Mouse (Mus musculus): ENCODE results near the gene Olfr1057. TPM values are rescaled to one million over a fixed set of nuclear protein-coding genes. Genes with fewer than 3 reads are reported as not detected.
"Not testable (repeated sequence)": the region's sequence is repeated elsewhere in the genome, so short reads cannot be mapped to it uniquely, and the experiment has no call there.

Olfr1057 gene
- polyA plus RNA-seq (2012; rRNA removed), result not detected in 2 replicates

DNA sequence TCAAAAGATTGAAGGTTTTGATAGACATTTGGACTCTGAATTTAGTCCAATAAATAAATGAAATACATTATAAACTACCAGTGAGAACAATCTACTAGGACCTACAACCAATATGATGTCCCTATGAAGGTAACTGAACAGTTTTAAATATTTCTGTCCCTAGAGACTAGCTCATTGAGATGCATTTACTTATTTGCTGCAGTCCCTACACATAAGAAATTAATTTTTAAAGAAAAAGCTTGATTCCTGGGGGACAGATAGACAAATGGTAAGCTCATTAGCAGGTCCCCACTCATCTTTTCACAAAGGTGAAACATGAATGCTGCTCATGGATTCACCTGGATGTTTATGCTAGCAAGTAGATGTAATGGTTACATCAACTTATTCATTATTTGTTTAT, at the start of gene Olfr1057:
Gene Olfr1057 (minus strand): TSS at position 101 of the 400 bp plus-strand sequence.
- no peak for DNase-seq (ENCODE audit: low read depth)

- DNase-seq (ENCODE audit: low read depth), result not testable (repeated sequence)
Measured at GRCm38 (mm10) chr2:86426649-86427048, 48.5 kb upstream of the Olfr1057 start, which contains the start of gene Olfr1062. TSS of gene Olfr1062 (minus strand) at chr2:86426749.

DNA sequence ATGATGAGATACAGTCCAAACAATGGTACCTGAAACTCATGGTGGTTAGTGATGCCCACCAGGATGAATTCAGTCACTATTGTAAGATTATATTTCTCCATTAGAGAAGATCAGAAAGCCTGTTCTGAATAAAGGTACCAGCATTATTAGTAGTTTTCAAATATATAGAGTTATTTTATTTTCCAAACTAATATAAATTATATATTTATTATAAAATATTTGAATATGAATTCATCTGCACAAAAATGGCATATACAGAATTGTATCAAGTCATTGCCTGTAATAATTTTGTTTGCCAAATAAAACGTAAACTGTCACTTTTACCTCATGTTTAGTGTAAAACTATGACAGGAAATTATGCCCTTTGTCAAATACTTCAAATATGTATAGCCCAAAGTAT, 35.8 kb upstream of the Olfr1057 start, which contains the start of gene Olfr1061:
Gene Olfr1061 (minus strand): TSS at position 101 of the 400 bp plus-strand sequence.
- DNase-seq (ENCODE audit: low read depth), result no peak

GRCm38 (mm10) chr2:86395114-86395513, 16.9 kb upstream of the Olfr1057 start:
- DNase-seq (ENCODE audit: low read depth), result no peak

- not testable (repeated sequence) for DNase-seq (ENCODE audit: low read depth)
Measured at GRCm38 (mm10) chr2:86388461-86388860, 10.3 kb upstream of the Olfr1057 start, which contains the start of gene Olfr1058. TSS of gene Olfr1058 (minus strand) at chr2:86388561.

DNA sequence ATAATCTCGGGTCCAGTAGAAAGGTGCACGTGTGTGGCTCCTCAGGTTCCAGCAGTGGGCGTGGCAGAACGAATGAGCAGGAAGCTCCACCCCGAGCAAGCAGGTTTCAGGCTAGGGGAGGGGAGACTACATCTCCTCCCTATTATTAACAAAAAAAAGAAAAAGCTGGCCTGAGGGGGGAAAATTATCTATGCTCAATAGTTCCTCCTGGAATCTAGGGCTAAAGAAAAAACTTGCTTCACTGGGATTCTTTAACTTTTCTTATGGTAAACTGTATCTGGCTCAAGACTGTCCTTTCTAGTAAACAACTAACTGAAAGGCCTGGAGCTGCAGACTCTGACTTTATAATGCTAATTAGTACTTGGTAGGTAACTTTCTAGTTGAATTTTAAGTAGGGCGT, 11.9 kb downstream of the Olfr1057 start:
- not testable (repeated sequence) for DNase-seq (ENCODE audit: low read depth)

DNA sequence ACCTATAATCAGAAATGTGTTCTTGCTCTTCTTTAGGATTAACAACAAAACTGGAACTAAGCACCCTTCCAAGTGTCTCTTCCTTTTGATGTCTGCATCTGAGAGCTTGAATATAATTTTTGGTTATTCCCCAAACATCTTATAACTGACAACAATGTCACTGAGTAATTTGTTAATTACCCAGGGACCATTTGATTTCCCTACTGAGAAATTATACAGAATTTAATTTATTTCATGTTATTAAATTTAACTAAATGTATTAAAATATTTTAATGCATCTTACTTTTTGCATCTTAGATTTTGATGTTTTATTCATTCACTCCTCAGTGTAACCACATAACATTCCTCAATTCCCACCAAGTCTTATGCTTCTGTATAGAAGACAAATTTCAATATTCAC, 15.8 kb downstream of the Olfr1057 start, which contains the start of gene Olfr1056:
Gene Olfr1056 (minus strand): TSS at position 101 of the 400 bp plus-strand sequence.
- DNase-seq (ENCODE audit: low read depth), result no peak

DNA sequence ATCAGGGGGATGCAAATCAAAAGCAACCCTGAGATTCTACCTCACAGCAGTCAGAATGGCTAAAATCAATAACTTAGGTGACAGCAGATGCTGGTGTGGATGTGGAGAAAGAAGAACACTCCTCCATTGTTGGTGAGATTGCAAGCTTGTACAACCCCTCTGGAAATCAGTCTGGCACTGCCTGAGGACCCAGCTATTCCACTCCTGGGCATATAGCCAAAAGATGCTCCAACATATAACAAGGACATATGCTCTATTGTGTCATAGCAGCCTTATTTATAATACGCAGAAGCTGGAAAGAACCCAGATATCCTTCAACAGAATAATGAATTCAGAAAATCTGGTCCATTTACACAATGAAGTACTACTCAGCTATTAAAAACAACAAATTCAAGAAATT, 26.4 kb downstream of the Olfr1057 start:
- DNase-seq (ENCODE audit: low read depth), result not testable (repeated sequence)

DNA sequence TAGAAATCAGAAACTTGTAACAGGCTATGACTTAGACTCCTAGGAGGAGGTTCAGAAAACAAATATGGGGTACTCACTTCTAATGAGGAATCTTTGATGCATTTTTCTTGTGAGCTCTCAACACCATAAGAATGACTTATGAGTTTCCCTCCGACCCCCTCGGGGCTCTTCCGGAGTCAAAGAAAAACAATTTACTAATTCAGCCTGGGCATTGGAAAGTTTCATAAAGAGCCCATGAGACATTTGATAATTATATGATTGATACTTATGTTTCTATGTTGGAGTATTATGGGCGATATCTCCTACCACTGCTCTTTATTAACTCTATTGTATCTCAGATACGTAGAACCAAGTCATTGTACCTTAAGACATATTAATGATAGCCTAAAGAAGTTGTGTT, 28.0 kb downstream of the Olfr1057 start, which contains the start of gene Olfr1055:
Gene Olfr1055 (minus strand): TSS at position 101 of the 400 bp plus-strand sequence.
- DNase-seq (ENCODE audit: low read depth), result no peak

DNA sequence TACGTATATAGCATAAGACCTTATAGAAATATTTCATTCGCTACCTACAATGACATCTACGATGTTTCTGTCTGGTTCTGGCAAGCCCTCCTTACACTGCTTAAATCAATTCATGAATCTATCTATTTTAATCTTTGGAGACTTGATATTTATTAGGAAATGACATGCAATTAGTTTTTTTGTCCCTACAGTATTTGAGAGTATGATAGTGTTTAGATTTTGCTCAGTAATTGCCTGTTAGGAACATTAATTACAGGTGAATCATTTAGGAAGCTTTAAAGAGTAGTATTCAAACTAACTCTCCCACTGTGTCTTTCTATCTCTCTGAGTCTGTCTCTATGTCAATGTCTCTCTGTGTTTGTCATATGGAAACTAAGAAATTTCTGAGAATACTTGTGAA, 42.9 kb downstream of the Olfr1057 start, which contains the start of gene Olfr1054:
Gene Olfr1054 (minus strand): TSS at position 101 of the 400 bp plus-strand sequence.
- DNase-seq (ENCODE audit: low read depth), result no peak

Other genes with a start within 250 kb of the Olfr1057 start
- gene Olfr1039, start 242.5 kb downstream of the Olfr1057 start, polyA plus RNA-seq (2012; rRNA removed), result 0.03 TPM in 1 of 2 replicates, not detected in the other
- not detected in 2 replicates for gene Olfr1040, start 231.7 kb downstream of the Olfr1057 start, polyA plus RNA-seq (2012; rRNA removed)
- not detected in 2 replicates for gene Olfr1042, start 216.6 kb downstream of the Olfr1057 start, polyA plus RNA-seq (2012; rRNA removed)
- gene Olfr1043, start 210.9 kb downstream of the Olfr1057 start, polyA plus RNA-seq (2012; rRNA removed), result not detected in 2 replicates
- not detected in 2 replicates for gene Olfr1044, start 200.6 kb downstream of the Olfr1057 start, polyA plus RNA-seq (2012; rRNA removed)
- not detected in 2 replicates for gene Olfr52, start 192.7 kb downstream of the Olfr1057 start, polyA plus RNA-seq (2012; rRNA removed)
- gene Olfr1045, start 175.4 kb downstream of the Olfr1057 start, polyA plus RNA-seq (2012; rRNA removed), result not detected in 2 replicates
- not detected in 2 replicates for gene Olfr1046, start 159.1 kb downstream of the Olfr1057 start, polyA plus RNA-seq (2012; rRNA removed)
- gene Olfr1047, start 147.0 kb downstream of the Olfr1057 start, polyA plus RNA-seq (2012; rRNA removed), result not detected in 2 replicates
- not detected in 2 replicates for gene Olfr1048, start 138.1 kb downstream of the Olfr1057 start, polyA plus RNA-seq (2012; rRNA removed)
- not detected in 2 replicates for gene Olfr1049, start 120.1 kb downstream of the Olfr1057 start, polyA plus RNA-seq (2012; rRNA removed)
- not detected in 2 replicates for gene Olfr1051, start 99.3 kb downstream of the Olfr1057 start, polyA plus RNA-seq (2012; rRNA removed)
- not detected in 2 replicates for gene Olfr1052, start 85.9 kb downstream of the Olfr1057 start, polyA plus RNA-seq (2012; rRNA removed)
- not detected in 2 replicates for gene Olfr1053, start 63.1 kb downstream of the Olfr1057 start, polyA plus RNA-seq (2012; rRNA removed)
- not detected in 2 replicates for gene Olfr1054, start 43.0 kb downstream of the Olfr1057 start, polyA plus RNA-seq (2012; rRNA removed)
- gene Olfr1055, start 28.1 kb downstream of the Olfr1057 start, polyA plus RNA-seq (2012; rRNA removed), result not detected in 2 replicates
- not detected in 2 replicates for gene Olfr1056, start 15.9 kb downstream of the Olfr1057 start, polyA plus RNA-seq (2012; rRNA removed)
- not detected in 2 replicates for gene Olfr1058, start 10.2 kb upstream of the Olfr1057 start, polyA plus RNA-seq (2012; rRNA removed)
- not detected in 2 replicates for gene Olfr1061, start 35.7 kb upstream of the Olfr1057 start, polyA plus RNA-seq (2012; rRNA removed)
- not detected in 2 replicates for gene Olfr1062, start 48.4 kb upstream of the Olfr1057 start, polyA plus RNA-seq (2012; rRNA removed)
- not detected in 2 replicates for gene Olfr1065, start 72.2 kb upstream of the Olfr1057 start, polyA plus RNA-seq (2012; rRNA removed)
- gene Olfr1066, start 77.9 kb upstream of the Olfr1057 start, polyA plus RNA-seq (2012; rRNA removed), result not detected in 2 replicates
- gene Olfr228, start 109.0 kb upstream of the Olfr1057 start, polyA plus RNA-seq (2012; rRNA removed), result not detected in 2 replicates
- not detected in 2 replicates for gene Olfr1076, start 130.1 kb upstream of the Olfr1057 start, polyA plus RNA-seq (2012; rRNA removed)
- gene Olfr1079, start 164.1 kb upstream of the Olfr1057 start, polyA plus RNA-seq (2012; rRNA removed), result not detected in 2 replicates
- not detected in 2 replicates for gene Olfr1080, start 179.8 kb upstream of the Olfr1057 start, polyA plus RNA-seq (2012; rRNA removed)
- not detected in 2 replicates for gene Olfr1082, start 220.6 kb upstream of the Olfr1057 start, polyA plus RNA-seq (2012; rRNA removed)

Data from gonadal fat pad, adult 2 months (tissue).